Mouse (Mus musculus) adrenal gland, postnatal 36 days (tissue): ENCODE data around the gene Fam122c. TPM values are rescaled to one million over a fixed set of nuclear protein-coding genes. Genes with fewer than 3 reads are reported as not detected.
A peak's percentile ranks its signal among the peaks of the same experiment; 100 is the strongest.

ENCODE experiments used
- DNase-seq, 2 experiments: peaks; one replicate each; pipeline ENCODE4 v3.0.0; 2021; ENCODE audit warnings: mixed read lengths in 1 of 2
- total RNA-seq, 2 experiments: library from RNA; stranded (reverse); gene quantifications; 2 replicates each; pipeline ENCODE4 v1.2.3; 2021

Gene Fam122c
- total RNA-seq, 2 experiments from 2014 or later, result not detected

- peak; percentile 90 to 94 for DNase-seq
These were observed 97.1 kb downstream of the Fam122c start, which contains the start of gene Mospd1 for GRCm38 (mm10) chrX:53370366-53370740. Mospd1 (minus strand) TSS chrX:53370502.

Other genes starting within 250 kb of the Fam122c start
- gene Plac1, start 33.3 kb upstream of the Fam122c start, total RNA-seq, result not detected
- gene Fam122b, start 3.6 kb upstream of the Fam122c start, total RNA-seq, result 1 to 10 TPM; 6.6 to 8.9 TPM
- gene Mospd1, start 97.1 kb downstream of the Fam122c start, total RNA-seq, result 10 to 100 TPM; 24.8 to 26.3 TPM
- not detected for gene Etd, start 161.5 kb downstream of the Fam122c start, total RNA-seq